Mouse (Mus musculus) liver, adult 2 months (tissue): ENCODE measurements around the gene Msi1.

Experiments used
- CTCF ChIP-seq: fragments of 200-500 bp; IDR thresholded peaks from 2 replicates; pipeline ENCODE4 v1.5.1; 2011; ENCODE audit warnings: low read depth, low read length, control low read depth
- POLR2A ChIP-seq: fragments of 200-500 bp; IDR thresholded peaks from 2 replicates; pipeline ENCODE4 v1.6.1; 2011; ENCODE audit warnings: low read length, control low read depth; ENCODE audit not compliant: insufficient read depth; ENCODE audit errors: extremely low read depth

DNA sequence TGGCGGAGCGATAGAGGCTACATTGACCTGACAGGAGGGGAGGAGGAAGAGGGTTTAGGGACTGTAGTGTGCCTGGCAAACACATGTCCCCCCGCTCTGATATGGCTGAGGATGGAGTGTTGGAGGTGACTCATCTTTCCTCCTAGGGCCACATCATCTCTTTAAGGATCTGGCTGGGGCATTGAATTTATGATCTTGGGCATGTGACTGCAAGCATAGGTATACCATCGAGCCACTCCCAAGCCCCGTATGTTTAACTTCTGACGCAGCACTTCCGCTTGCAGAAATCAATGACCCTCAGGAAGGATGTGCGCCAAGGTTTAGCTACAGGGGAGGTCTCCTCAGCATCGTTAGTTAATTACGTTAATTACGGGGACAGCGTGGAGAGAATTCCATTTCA is 73.6 kb downstream of the Msi1 start:
- TF ChIP-seq POLR2A (no peak), CTCF (no peak)
